Mouse (Mus musculus) CD8-positive naive resting alpha-beta T cell, adult 2 months (primary cell): ENCODE measurements around the gene Tmprss3.
A peak's percentile ranks its signal among the peaks of the same experiment; 100 is the strongest.

Source experiments
- DNase-seq, 2 experiments: peaks; one replicate each; pipeline ENCODE4 v3.0.0; 2022; ENCODE audit warnings: low read depth in 2 of 2, low spot score in 2 of 2

The Tmprss3 gene

GRCm38 (mm10) chr17:31196283-31196682 lies 2.5 kb downstream of the Tmprss3 start:
- DNase-seq = no peak

DNA sequence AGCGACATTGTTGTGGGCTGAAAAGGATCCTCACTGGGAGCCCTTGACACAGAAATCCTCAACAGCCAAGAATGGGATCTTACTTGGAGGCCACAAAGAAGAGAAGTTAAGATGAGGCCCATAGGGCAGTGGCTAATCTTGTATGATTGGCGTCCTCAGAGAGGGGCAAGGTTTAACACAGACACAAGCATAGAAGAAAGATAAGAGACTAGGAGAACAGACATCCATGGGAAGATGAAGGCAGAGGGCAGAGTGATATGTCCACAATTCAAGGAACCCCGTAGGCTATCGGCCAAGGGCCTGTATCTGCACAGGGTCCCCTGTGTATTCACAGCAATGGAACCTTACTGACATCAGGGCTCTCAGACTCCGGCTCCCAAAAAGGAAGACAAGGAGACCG lies 3.6 kb downstream of the Tmprss3 start:
- no peak for DNase-seq

DNA sequence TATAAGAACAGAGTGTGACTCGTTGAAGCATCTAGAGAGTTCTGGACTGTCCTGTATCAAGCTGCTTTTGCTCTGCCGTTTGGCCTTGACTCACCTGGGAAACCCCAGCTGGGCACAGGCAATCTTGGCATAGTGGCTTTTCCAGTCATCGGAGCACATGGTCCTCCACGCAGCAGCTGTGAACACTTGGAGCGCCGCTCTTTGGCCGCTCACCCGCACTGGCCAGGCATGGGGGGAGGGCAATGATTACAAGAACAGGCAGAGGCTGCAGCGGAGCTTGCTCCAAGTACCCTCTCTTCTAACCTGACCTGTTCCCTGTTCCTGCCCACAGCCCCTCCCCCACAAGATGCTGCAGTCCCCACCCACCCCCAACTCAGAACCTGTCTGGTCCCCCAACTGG lies 5.4 kb downstream of the Tmprss3 start:
- no peak for DNase-seq

DNA sequence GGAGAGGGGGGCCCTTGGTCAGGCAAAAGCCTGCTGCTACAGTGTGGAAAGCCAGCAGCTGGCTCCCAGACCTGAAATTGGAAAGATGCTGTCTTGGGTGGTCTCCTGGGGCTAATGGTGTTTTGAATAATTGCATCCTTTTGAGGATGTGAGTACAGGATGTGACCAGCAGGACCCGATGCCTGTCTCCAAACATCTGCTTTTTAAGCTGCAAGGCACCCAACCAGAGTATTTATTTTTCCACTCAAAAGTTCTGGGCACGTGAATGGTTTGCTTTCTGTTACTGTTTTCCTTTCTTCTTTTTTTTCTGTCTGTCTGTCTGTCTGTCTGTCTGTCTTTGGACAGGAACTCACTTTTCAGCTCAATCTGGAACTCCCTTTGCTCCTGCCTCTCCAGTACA lies 6.1 kb downstream of the Tmprss3 start:
- DNase-seq = no peak

DNA sequence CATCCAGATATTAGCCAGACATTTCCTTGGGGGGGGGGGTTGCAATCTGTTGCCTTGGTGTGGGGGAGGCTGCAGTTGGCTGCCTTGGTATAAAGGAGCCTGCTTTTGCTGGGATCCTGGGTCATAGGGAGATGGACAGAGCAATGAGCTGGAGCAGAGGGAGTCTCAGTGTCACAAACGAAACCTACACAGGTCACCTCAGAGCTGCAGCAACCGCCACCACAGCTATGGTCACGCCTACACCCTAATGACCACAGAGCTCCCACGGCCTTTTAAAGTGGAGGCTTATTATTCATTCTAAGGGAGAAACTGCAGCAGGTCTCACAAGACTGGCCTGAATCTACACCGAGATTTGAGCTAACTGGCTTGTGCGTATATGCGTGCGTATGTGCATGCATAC lies 7.0 kb downstream of the Tmprss3 start:
- DNase-seq = no peak

- peak; percentile 48 to 70 for DNase-seq
Observed at GRCm38 (mm10) chr17:31187370-31187769, 11.4 kb downstream of the Tmprss3 start.

- no peak for DNase-seq
Observed at GRCm38 (mm10) chr17:31184269-31184990, 14.3 kb downstream of the Tmprss3 start.

GRCm38 (mm10) chr17:31183180-31183974 lies 15.4 kb downstream of the Tmprss3 start:
- no peak for DNase-seq

- no peak for DNase-seq
Observed at GRCm38 (mm10) chr17:31181490-31181889, 17.3 kb downstream of the Tmprss3 start.

DNA sequence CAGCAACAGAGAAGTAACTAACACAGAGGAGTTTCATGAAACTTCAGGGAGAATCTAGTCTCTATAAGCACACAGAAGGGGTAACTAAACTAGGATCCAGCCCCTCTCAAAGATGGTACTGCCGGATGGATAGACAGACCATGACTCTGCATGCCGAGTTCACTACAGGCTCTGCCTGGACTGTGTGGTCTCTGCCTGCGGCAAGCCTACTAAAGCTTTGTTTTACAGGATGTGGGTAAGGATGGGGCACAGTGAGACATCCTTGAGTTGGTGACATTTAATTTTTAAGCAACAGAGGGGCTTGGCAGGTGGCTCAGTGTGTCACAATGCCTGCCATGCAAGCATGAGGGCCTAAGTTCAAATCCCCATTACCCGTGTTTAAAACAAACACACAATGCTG lies 22.5 kb downstream of the Tmprss3 start:
- peak; percentile 11 to 35 for DNase-seq

DNA sequence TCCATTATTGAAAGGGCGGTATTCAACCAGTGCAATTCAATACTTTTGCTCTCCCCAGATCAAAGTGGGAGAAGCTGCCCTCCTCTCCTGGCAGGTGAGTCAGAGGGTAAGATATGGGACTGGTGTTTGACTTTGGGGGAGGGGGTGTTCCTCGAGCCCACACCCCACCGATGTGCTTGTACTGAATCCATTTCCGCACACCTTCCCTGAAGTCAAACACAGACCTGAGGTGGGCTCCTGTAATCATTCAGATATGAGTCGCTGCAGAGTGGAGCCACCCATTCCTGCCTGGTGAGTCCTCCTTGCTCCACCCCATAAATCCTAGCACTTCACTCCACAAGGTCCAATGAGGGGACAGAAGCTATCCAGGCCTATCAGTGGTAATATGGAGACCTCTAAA lies 29.0 kb downstream of the Tmprss3 start:
- no peak for DNase-seq

DNA sequence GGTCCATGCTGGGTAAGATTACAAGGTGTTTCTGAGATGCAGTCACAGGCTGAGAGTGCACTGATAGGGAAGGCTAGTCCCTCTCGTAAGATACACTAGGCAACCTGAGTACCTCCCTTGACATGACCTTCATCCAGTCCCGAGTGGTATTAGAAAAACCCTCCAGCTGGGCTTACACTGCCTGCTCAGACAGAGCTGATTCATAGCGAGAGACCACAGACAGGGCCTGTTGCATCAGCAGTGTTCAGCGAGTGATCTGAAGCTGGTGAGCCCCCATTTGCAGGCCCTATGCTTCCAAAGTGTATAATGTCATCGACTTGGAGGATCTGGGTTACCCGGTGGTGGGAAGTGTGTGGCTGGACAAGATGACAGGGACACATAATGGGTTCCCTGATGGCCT lies 33.6 kb downstream of the Tmprss3 start, which contains the start of gene Tff1:
Gene Tff1 (minus strand): TSS at position 151 of the 400 bp plus-strand sequence.
- DNase-seq = no peak

GRCm38 (mm10) chr17:31163821-31164220 lies 35.0 kb downstream of the Tmprss3 start:
- DNase-seq = no peak

DNA sequence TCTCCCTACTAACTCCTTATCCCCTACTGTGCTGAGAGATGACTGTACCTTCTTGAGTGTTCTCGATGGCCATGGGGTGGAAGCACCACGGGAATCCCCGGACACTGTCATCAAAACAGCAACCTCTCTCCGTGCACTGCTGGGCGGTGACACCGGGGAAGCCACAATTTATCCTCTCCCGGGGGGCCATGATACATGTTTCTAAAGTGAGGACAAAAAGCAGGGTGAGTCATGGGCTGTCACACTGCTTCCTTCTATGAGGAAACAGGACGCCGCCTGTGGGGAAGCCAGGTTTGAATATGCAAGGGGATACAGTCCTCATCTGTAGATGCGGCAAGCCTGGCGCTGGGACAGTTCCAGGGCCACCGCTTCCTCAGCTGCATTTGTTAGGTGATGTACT lies 36.2 kb downstream of the Tmprss3 start:
- no peak for DNase-seq

DNA sequence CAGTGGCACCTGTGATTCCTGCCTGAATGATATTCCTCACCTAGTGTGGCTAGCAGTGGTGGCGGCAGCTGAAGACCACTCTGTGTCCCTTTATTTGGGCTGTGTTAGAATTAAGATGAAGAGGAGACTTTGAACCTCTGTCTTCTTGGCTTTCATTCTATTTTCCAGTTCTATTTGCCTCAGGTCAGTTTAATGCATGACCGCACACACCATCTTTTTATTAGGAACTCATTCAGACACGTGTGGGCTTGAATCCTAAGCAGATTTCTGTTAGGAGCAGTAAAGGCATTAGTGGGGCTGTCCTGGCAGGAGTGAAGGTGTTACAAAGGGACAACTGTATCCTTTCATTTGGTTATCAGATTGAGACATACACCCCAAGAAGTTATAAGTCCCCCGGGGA lies 38.5 kb downstream of the Tmprss3 start:
- no peak for DNase-seq

- no peak for DNase-seq
Observed at GRCm38 (mm10) chr17:31157921-31158320, 40.9 kb downstream of the Tmprss3 start.

DNA sequence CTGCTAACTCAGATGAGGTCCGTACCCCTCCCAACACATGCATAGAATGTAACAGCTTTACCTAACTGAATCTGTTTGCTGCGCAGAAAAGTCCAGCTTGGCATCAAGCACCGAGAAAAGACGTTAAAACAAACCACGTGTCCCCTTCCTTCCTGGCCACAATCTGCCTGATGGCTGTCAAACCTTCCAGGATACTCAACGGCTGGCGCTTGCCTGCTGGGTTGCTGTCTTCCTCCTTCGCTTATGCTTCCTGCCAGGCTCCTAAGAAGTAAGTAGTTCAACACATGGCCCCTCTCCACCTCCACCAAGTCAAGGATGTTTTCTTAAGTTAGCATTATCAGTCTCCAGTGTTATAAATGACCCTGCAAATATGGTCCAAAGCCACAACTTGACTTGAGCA lies 45.0 kb downstream of the Tmprss3 start:
- DNase-seq = no peak

DNA sequence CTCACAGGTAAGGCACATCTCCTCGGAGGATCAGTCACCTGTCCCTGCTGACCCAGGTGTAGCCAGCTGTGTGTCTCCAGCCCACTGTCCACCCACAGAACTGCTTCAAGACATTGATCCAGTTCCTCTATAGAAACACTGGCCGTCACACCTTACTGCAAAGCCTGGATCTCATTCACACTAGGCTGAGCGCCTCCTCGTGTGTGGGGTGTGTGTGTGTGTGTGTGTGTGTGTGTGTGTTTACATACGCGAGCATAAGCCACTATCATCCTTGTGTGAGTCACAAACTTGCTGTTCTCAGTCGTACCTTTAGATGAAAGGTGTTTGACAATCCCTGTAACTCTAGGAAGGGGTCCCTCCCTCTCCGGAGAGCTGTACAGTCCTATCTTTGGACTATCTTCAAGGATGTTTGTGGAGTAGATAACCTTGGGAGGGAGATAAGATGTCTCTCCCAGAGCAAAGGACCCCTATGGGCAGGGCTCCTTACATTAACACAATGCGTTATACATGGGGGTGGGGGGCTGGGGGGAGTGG lies 45.7 kb downstream of the Tmprss3 start:
- DNase-seq = no peak

DNA sequence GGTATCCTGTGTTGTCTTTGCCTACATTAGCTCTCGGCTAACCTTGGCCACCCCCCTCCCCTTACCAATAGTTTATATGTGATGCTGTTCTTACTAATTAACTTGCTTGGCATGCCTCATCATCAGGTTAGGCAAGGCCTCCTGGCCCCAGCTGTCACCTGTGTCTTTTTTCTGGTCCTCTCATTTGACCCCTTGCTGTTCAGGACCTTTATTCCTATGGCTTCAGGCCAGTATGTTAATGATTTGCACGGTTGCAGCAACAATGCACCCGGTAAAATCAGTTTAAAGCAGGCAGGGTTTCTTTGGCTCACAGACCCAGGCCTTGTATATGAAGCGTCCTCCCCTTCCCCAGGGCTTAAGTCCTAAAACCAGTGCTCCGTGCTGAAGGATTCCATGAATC lies 46.3 kb downstream of the Tmprss3 start:
- DNase-seq = no peak

DNA sequence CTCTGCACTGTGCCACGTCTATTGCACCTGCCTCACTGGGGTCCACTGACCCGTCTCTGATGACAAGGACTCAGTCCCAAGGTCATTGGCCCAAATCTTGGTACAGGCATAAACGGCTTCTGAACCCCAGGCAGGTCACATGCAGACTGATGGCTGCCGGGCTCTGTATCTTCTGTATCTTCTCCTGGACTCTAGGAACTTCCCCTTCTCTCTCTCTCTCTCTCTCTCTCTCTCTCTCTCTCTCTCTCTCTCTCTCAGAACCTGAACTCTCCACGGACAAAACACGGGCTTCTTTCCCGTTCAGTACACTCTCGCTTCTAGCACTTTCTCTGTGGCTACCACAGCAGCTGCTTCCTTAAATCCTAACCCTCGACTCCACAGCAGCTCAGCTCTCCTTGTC lies 52.8 kb downstream of the Tmprss3 start:
- no peak for DNase-seq

GRCm38 (mm10) chr17:31144040-31145037 lies 54.4 kb downstream of the Tmprss3 start, which contains the start of gene Tff2:
Gene Tff2 (minus strand): TSS chr17:31144282.
- no peak for DNase-seq
